Mouse (Mus musculus) urinary bladder, postnatal 10 days (tissue): ENCODE results near the gene Olfr1202.

Experiments
- DNase-seq: peaks from one replicate; pipeline ENCODE4 v3.0.0; 2022; ENCODE audit warnings: low spot score

The Olfr1202 gene

DNA sequence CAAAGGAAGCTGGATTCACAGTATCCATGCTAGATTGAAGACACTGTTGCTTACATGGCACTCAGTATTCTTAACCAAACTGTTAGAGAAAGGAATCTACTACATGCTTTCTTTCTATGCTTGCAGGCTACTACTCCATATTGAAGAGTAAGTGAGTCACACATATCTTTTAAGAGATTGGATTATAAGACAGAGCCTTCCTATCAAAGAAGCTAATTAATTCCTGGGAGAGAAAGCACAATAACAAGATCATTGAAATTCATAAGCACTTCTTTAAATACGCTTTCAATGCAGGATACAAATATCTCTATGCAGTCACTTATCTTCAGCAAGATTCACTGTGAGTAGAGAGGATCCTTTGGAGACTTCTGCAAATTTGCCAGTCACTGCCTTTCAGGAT lies at the start of gene Olfr1202:
Gene Olfr1202 (plus strand): TSS at position 301 of the 400 bp plus-strand sequence.
- DNase-seq = no peak

DNA sequence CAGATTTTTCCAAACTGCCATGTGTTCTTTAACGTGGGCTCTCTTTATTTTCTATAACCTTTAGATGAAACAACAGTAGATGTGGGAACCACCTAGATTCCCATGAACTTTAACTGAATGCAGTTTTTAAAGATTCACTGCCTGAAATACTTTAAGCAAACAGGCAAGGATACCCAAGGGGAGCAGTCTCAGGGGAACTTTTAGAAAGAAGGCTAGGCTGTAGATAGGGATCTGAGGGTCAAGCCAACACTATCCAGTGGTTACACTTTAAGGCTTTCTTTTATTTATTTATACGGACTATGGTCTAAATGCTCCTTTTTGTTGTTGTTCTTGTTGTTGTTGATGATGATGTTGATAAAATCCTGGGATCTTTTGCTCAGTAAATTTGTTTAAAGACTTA lies 43.9 kb upstream of the Olfr1202 start, which contains the start of gene Olfr1200:
Gene Olfr1200 (minus strand): TSS at position 101 of the 400 bp plus-strand sequence.
- DNase-seq = no peak

- no peak for DNase-seq
These were observed 21.6 kb upstream of the Olfr1202 start, which contains the start of gene Olfr1201 for GRCm38 (mm10) chr2:88792736-88793135. Gene Olfr1201 (plus strand): TSS chr2:88793036.

- no peak for DNase-seq
These were observed 15.1 kb downstream of the Olfr1202 start, which contains the start of gene Olfr1205 for GRCm38 (mm10) chr2:88829437-88829836. Gene Olfr1205 (plus strand): TSS chr2:88829737.

- no peak for DNase-seq
These were observed 24.2 kb downstream of the Olfr1202 start for GRCm38 (mm10) chr2:88838477-88838876.

GRCm38 (mm10) chr2:88848992-88849391 lies 34.7 kb downstream of the Olfr1202 start, which contains the start of gene Olfr1204:
Gene Olfr1204 (plus strand): TSS chr2:88849292.
- no peak for DNase-seq

DNA sequence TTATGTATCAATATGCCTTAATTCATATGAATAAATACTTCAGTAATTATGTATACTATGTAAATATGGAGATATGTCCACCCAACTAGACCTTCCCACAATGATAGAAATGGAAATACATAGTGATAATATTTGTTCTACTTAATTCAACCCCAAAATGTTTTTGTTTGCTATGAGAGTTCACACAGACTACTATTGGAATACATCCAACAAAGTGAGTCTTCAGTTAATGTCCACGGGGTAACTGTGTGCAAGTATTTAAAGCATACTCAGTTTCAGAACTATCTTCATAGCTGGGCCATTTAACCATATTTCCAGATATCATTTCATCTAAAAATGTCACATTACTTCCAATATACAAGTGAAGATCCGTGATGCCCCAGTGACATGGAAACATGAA lies 48.6 kb downstream of the Olfr1202 start, which contains the start of gene Olfr1206:
Gene Olfr1206 (plus strand): TSS at position 301 of the 400 bp plus-strand sequence.
- DNase-seq = no peak
